Mouse (Mus musculus): ENCODE data around the gene Tspan7.

Gene Tspan7

DNA sequence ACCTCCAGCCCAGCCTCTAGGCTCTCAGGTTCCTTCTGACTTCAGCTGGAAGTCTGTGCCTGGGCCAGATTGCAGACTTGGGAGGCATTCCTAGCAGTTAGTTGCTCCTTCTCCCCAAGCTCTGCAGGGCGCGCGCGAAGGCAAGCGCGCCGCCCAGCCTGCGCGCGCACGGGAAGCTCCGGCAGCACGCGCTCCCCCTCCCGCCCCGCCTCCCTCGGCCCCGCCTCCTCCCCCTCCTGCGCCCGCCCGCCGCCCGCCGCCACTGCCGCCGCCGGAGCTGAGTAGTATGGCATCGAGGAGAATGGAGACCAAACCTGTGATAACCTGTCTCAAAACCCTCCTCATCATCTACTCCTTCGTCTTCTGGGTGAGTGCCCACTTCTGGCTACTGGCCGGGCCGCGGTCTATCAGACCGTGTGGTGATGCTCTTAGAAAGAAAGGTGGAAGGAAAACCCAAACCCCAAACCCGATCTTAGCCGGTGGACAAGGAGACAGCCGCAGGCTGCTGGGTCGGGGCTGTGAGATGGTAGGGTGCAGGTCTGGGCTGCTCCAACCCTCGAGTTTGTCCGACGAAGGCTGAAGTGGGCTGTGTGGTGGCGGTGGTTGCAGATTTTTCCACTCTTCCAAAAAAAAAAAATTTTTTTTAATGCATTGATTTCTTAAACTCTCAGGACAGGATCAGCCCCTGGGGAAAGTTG, at the start of gene Tspan7:
Gene Tspan7 (plus strand): TSS at position 287 of the 698 bp plus-strand sequence.
- peak; percentile 60 for DNase-seq (ENCODE audit: low spot score)

DNA sequence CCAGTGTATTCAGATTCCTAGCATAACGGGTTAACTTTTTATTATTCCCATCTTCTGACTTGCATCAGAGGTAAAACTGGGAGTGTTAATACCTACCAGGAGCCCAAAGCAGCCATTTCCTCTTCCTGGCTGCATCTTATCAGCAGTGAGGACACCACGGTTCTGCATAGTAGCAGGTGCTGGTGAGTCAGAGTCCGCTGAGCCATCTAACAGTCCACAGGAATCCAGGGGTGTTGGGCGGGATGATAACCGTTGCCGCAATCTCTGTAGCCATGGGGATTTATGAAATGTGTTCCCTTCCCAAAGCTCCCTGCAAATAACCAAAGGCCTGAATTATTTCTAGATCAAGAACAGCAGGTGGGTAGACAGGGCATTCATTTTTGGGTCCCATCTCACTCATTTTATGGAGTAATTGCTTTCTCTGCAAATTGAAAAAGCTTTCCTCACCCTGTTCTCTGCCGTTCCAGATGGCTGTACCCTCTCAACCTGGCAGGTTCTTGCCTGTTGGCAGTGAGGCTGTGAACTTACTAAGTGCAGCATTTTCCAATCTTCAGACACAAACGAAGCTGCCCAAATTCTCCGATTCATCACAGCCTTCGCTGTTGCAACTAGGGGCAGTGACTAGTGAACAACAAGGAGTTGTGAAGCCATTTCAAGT, 35.5 kb upstream of the Tspan7 start:
- DNase-seq (ENCODE audit: low spot score): no peak

DNA sequence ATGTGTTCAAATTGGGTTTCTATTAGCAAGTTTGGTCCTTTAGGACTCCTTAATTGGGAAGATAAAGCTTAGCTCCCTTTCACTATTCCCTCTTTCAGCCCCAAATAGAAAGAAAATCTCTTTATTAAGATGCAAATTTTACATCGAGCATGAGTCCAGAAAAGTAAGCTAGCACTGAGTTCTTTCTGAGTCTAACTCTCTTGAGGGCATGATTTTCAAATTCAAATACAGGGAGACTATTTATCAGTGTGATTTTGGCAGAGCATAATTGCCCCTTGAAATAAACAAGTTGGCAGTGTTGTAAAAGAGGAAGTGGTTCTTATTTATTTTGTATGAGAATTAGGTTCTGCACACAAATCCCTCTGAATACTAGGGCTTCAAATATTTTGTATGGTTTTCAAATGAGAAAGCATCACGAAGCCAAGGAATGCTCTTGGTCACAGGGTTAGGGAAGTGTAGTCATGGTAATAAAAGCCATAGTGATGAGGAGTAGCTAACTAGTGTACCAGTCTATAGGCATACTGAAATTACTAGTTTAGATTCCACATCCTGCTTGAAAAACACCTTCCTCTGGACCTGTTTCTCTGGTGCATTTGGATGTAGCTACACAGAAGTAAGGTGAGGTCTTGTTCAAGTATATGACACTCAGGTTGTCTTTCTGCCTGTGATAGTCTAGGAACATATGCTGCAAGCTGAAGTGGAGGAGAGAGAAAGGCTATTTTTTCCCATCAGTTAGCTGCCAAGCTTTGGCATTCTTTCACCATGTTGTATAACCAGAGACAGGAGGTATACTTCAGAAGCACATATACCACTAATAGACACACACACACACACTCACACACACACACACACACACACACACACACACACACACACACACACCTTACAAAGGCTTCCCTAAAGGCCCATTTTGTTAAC, 34.6 kb upstream of the Tspan7 start:
- no peak for DNase-seq (ENCODE audit: low spot score)

DNA sequence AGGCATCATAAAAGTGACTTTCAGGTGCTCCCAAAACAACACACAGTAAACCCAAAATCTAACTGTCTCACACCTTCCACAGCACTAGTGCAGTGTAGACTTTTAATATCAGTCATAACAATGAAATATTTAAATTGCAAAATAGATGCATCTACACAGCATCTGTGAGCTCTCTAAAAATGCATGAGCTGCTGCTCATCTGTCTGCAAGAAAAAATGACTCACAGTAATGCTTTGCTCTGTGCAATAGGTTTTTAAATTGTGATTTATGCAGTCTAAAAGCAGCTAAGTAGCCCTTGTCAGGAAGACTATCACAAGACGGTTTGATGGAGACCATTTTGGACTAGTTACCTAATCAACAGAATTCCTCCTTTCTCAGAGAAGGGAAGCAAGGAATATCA, 31.2 kb upstream of the Tspan7 start:
- DNase-seq (ENCODE audit: low spot score): no peak

DNA sequence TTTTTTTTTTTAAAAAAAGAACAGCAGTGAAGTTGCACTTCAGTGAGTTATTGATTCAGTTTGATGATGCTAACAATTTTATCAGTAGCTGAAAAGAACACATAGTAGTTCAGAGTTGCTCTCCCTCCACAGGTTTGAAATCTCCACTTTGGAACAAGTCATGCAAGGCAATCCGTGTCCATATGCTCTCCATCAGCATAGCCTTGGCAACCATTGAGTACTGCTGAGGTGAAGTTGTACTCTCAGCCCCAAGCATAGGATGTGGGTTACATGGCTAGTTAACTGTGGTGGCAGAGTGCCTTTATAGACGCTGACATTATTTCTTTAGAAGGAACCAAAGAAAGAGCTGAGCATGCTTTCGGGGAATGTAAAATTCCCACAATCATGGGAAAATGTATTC, 27.7 kb upstream of the Tspan7 start:
- DNase-seq (ENCODE audit: low spot score): no peak

DNA sequence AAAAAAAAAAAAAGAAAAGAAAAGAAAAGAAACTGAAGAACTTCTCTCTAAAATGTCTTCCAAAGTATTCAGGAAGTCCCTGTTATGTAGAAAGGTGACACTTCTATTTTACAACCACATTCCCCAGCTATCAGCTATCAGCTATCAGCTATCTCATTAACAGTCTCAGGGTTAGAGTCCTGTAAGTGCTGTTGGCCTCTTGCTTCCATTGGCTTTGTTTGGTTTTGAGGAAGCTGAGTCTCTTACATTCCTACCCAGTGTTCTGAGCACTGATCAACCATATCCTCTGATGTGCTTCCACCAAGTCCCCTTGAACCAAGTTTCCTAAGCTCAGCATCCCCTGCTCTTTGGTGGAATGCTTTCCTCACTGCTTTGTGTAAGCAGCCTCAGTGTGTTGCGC, 7.9 kb upstream of the Tspan7 start:
- DNase-seq (ENCODE audit: low spot score): no peak

DNA sequence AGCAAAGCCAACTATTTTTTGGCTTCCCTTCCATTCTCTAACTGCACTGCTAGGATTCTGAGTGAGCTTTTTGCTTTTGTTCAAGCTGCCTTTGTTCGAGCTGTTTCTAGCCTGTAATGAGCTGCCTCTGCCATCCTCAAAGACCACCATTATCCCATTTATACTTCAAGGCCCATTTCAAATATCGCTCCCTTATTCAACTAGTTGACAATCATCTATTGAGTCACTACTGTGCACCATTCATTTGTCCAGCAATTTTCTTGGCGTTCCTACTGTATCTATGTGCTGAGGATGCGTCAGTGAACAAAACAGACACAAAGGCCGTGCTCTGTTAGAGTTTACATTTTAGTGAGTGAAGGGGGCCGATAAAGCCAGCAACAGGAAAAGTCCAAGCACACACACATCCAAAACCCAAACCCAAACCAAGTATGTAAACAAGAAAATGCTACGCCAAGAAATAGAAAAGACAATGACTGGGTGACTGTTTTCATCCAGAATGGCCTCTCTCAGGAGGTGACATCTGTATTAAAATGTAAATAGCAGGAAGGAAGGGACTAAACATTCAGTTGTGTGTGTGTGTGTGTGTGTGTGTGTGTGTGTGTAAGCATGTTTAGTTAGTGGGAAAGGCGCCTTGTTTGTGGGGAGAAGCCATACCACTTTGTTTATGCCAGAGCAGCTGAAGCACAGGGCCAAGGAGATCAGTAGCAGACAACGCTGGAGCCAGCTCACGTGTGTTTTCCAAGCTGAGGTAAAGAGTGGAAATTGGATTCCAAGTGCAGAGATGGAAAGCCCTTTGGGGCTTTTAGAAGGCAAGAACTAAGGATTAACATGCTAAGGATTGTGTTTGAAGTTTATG, 5.7 kb upstream of the Tspan7 start:
- no peak for DNase-seq (ENCODE audit: low spot score)

DNA sequence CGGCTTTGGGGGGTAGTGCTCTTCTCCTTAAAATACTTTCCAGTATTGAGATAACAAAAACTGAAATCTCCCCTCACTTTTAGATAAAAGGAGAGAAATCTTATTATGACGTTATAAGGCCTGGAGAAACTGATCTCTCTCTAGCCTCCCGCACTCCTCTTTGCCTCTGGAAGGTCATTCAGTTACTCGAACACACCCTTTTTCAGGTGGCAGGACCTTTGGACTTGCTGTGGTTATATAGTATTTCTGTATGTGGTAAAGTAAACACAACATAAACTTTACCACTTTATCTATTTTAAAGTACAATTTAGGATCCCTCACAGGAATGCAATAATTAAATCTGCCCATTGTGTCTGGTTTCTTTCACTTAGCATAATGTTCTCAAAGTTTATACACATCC, 5.0 kb upstream of the Tspan7 start:
- DNase-seq (ENCODE audit: low spot score): no peak

DNA sequence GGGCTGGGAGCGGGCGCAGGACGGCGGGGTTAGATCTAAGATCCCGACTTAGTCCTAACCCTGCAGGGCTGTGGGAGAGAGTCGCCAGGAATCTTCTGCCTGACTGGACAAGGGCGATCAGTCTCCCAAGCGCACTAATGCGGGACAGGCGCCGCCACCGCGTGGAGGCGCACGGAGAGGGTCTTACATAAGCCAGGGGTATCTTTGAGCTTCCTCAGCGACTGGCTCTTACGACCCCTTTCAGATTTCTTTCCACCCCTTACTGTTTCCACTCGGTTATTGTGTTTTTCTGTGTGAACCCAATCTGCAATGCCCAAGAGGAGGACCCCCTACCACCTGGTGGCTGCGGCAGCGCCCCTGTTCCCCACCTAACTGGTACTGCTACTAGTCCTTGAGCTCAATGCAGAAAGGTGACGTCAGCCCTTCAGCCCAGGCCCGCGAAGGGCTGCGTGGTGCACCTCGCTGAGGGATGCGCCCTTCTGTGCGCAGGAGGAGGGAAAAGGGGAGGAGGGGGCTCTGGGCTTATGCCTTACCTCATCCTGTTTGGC, 780 bp downstream of the Tspan7 start:
- peak; percentile 53 for DNase-seq (ENCODE audit: low spot score)

DNA sequence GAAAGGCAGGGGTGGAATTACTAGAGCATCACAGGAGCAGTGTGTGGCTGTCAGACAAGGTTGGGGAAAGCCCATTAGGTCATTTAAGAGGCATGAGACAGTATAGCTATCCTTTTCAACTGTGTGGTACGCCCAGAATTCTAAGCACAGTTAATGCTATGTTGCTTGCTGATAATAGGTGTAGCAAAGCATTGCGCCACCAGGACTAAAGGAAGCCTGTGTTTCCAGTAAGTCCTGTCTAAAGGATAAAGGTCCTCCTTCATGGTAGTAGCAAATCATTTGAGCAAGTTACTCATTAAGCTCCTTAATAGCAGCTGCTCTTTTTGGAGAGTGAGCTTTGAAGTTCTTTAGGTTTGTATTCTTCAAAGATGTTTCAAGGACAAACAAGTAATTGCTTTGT, 13.6 kb downstream of the Tspan7 start:
- no peak for DNase-seq (ENCODE audit: low spot score)

DNA sequence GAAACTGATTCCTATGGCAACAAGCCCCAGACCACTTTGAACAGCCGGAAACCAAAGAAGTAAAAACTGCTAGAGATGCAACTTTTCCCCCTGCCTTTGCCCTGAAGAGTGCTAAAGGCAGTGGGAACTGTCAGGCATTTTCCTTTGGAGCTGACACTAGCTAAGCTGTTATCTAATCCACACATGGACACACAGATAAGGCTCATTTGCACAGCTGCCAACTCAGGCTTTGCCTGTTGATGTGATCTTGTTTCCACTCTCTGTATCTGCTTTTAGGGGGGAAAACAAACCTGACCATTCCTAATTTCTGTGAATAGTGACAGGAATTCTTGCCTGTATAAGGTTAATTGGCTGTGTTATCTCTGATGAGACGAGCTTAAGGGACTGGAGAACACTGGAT, 17.7 kb downstream of the Tspan7 start:
- peak; percentile 25 for DNase-seq (ENCODE audit: low spot score)

DNA sequence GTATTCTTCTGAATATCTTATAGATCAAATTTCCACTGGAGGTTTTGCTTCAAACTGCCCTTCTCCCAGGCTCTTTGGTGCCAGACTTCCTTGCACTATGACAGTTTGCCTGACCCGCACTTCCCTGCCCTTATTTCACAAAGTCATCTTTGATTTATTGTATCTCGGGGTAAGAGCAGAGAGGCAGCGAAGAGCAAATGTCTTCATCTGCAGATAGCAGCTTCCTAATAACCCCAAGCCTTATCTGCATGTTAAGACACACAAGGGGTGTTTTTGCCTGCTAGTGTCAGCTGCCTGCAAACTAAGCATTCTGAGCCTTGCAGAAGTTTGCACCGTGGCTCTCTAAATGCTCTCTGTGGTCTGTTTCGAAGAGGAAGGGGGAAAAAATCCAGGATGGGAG, 29.5 kb downstream of the Tspan7 start:
- no peak for DNase-seq (ENCODE audit: low spot score)

DNA sequence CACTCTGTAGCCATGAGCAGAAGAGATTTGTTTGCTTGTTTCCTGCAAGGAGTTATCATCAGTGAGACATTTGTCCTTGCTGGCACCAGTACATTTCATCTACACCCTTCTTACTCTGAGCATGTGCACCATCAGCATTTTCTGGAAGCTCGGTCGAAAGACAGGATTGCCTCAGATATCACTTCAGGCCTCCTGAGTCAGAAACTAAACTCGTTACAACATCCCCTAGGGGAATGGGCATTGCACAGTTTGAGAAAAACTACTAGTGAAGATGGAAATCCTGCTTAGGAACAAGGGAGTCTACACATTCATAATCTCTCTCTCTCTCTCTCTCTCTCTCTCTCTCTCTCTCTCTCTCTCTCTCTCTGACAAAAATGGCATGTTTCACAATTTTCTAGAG, 30.0 kb downstream of the Tspan7 start:
- no peak for DNase-seq (ENCODE audit: low spot score)

DNA sequence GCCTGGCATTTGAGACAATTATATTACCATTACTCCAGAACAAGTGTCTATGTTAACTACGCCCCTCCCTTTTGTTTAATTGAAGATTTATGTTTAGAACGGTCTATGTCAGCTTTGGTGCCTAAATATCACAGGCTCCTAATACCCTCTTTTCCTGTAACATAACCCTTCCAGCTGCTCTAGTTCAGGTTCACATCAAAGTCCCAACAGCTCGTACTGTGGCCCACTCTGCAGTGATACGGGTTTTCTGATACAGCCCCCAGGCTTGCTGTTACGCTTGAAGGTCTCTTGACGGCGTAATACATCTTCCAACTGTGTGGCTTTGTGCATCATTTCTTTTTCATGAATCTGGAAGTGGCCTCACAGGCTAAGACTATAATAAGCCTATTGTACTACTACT, 31.5 kb downstream of the Tspan7 start:
- DNase-seq (ENCODE audit: low spot score): no peak

DNA sequence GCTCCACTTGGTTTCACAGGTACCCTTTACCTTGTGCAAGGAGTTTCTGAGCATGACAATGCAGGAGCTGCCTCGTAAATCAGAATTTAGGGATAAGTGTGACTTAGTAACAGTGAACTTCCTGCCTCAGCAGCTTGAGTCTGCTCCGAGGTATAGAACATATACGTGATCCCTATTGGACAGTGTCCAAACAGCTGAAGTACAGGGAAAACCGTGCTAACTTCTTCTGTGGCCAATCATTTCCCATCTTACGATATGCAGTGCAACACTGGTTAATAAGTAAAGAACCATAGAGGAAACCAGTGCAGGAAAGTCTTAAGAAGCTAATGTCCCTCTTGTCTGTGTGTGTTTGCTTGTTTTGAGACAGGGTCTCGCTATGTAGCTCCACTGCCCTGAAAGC, 32.0 kb downstream of the Tspan7 start:
- DNase-seq (ENCODE audit: low spot score): no peak

DNA sequence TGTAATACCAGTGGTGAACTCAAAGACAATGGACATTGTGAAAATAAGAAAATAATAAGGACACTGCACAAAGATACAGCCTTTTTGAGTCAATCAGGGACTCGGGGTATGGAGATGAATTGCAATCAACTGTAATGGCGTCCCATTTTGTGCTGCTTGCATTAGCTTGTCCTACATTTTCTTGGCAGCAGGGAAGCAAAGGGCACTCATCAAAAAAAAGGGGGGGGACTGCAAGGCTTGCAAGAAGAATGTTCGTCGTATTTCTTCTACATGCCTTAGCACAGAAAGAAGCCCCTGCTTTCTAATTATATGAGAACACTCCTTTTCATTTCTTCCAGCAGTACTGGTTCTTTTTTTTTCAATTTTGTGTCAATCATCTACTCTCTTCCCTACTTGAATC, 32.8 kb downstream of the Tspan7 start:
- no peak for DNase-seq (ENCODE audit: low spot score)

DNA sequence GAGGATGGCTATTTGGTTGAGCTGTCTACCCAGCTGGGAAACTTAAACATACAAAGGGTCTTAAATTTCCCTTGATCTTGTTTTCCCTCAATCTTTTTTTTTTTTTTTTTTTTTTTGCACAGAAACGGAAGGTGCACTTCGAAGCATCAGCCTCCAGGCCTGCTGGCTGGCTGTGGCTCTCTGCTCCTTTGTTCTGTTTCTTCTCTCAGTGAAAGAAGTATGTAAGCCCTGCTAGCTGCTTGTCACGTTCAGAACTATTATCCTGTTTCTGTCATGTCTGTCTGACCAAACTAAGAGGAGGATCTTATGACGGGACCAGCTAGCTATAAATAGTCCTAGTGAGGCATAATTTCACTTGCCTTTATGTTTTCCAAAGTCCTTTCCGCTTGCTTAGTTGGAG, 33.6 kb downstream of the Tspan7 start:
- no peak for DNase-seq (ENCODE audit: low spot score)

DNA sequence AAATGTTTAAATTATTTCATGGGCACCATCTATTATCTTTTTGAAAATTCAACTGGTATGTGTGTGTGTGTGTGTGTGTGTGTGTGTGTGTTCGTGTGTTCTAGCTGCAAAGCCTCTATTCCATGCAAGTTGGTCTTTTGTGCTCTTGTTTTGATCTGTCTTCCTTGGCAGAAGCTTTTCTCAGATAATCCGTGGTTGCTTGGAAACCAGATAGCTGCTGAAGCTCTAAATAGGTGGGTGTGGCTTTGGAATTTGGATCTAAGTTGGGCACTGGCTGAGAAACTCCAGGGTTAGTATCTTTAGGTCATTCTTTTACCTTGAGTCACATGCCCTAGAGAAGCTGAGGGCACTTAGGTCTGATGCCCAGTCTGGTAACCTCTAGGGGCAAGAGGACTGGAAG, 50.5 kb downstream of the Tspan7 start:
- no peak for DNase-seq (ENCODE audit: low spot score)

DNA sequence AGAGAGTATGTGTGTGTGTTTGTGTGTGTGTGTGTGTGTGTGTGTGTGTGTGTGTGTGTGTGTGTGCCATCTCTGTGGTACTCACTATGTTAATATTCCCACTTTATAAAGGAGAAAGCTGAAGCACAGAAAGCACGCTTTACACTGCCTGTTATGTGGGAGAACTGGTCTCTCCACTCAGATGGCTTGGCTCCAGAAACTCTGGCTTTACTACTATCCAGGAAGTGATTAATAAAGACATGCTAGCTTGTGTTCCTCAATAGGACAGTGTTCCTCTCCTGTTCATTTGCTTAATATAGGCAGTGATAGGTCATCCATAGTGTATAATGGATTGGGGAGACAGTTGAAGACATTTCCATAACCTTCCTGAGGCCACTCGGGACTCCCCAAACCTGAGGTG, 54.1 kb downstream of the Tspan7 start:
- no peak for DNase-seq (ENCODE audit: low spot score)

DNA sequence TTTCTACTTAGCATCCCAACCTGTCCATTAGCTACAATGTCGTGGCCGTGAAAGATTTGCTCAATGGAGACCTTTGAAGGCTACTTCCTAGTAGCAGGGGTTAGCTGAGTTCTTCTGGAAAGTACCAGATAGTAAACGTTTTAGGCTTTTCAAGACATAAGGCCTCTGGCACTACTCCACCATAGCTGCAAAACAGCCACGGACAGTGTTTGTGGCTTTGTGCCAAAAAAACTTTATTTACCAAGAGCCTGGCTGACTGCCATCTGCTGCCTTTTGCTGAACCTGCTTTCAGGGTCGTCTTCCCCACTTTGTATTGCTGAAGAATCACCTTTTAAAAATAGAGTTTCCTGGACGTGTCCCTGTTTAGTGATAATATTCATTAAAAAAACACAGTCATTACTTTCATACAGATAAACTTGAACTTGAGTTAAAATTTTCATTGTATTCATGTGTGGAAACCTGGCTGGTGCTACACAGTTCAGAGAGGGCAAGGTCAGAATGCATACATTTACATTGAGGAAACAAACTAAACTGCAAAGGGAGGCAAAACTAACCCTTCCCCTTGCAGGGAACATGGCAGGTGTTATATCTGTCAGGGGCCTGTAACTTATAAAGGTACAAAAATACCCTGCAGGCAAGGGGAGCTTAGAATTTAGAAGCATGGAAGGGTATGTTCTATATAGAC, 54.7 kb downstream of the Tspan7 start:
- DNase-seq (ENCODE audit: low spot score): no peak

DNA sequence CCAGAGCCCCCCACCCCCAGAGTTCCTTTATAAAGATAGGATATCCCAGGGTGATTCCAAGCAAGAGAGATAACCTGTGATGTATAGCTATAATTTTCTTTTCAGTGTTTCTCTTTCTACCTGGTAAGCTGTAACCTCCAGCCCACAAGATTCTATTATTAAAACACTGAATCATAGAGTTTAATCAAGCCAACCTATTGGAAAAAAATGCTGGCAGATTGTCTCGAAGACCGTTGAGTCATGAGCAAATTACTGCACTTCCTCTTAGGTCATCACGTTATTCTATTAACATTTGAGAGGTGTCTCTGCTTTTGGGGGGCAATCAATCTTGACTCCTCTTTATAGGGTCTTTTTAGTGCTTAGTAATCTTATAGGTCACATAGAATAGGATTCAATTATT, 61.9 kb downstream of the Tspan7 start:
- no peak for DNase-seq (ENCODE audit: low spot score)

All from yolk sac, embryonic 10.5 days (tissue).